Mouse (Mus musculus): ENCODE measurements at regions not wholly inside any gene's neighbourhood (a gene's known extent, or its start where the extent isn't known, plus 50 kb on each side); places are given as distances from the start of the nearest gene placed in this dataset.
"Not testable (repeated sequence)": the region's sequence is repeated elsewhere in the genome, so short reads cannot be mapped to it uniquely, and the experiment has no call there.

DNA sequence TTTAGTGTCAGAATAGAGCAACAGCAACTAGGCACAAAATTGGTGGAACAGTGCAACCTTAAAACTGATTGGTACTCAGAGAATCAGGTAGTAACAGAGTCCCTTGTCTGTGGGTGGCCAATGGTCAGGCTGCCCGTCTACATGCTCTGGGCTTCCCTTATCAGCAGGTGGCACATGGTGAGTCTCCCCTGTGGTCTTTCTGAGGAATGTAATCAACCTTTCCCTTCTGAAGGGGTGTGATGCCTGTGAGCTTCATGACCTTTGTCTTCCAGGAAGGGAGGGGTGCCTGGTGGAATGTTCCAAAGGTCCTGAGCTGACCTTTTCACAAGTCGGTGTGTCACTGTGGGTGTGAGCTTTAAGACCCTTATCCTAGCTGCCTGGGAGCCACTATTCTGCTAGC, 438.4 kb downstream of the Rfpl4b start:
- no peak for ATAC-seq (ENCODE audit: low FRiP score)
- Histone ChIP-seq H3K27me3 (ENCODE audit: control insufficient read depth, insufficient read depth, low read length) (no peaks in the 10 kb centered on the region), H3K4me2 (no peak overlapping the region), H3K9me3 (ENCODE audit: control insufficient read depth, low read length) (0 out of 2 replicates have a peak, but pooled peaks cover 2% of the 10 kb centered on the region), H3K27ac (ENCODE audit: low read depth, low read length) (no peak overlapping the region), H3K9ac (ENCODE audit: low read length) (no peak overlapping the region), H3K4me3 (ENCODE audit: low read depth, low read length) (no peak overlapping the region), H3K4me1 (ENCODE audit: control insufficient read depth, insufficient read depth, low read length) (no peaks in the 10 kb centered on the region), H3K36me3 (ENCODE audit: control insufficient read depth, insufficient read depth, low read length) (no peaks in the 10 kb centered on the region)
- WGBS, result 56% methylated on average over 2 of the region's 2 CpGs
- DNase-seq (ENCODE audit: low spot score, missing footprints), result no peak

GRCm38 (mm10) chr10:38381873-38382296, 439.7 kb downstream of the Rfpl4b start:
- WGBS, result 94% methylated on average over 7 of the region's 7 CpGs
- no peak for DNase-seq (ENCODE audit: low spot score, missing footprints)

DNA sequence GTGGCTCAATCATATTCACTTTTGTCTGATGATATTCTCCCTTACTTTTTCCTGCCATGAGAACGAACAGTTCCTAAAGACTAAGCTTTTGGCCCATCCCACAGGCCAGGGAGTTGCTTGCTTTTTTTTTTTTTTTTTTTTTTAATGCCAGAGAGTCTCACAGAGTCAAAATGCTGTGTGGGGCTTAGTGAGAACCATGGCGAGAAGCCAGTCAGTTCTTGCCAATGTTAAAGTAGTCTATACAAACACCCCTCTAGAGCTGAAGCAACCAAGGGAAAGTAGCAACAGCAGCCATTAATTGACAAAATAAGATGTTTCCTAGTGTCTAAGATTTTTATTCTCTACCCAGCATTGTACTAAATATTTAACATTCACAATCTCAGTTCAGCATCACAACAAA, 441.2 kb downstream of the Rfpl4b start:
- no peak overlapping the region for H3K4me3 ChIP-seq (ENCODE audit: low read depth, low read length)
- no peaks in the 10 kb centered on the region for H3K4me1 ChIP-seq (ENCODE audit: control insufficient read depth, insufficient read depth, low read length)
- no peak overlapping the region for H3K9ac ChIP-seq (ENCODE audit: low read length)
- DNase-seq (ENCODE audit: low spot score, missing footprints) (no peak), ATAC-seq (ENCODE audit: low FRiP score) (no peak)
- no peaks in the 10 kb centered on the region for H3K36me3 ChIP-seq (ENCODE audit: control insufficient read depth, insufficient read depth, low read length)
- H3K4me2 ChIP-seq, result no peak overlapping the region
- H3K27me3 ChIP-seq (ENCODE audit: control insufficient read depth, insufficient read depth, low read length), result no peaks in the 10 kb centered on the region
- no peaks in the 10 kb centered on the region for H3K9me3 ChIP-seq (ENCODE audit: control insufficient read depth, low read length)
- WGBS, result 74% methylated on average over 2 of the region's 2 CpGs
- no peak overlapping the region for H3K27ac ChIP-seq (ENCODE audit: low read depth, low read length)

More at GRCm38 (mm10) chr10:38381873-38382296, 439.7 kb downstream of the Rfpl4b start:
- no peak overlapping the region for H3K4me3 ChIP-seq (ENCODE audit: low read depth, low read length)
- no peaks in the 10 kb centered on the region for H3K9me3 ChIP-seq (ENCODE audit: control insufficient read depth, low read length)
- H3K27ac ChIP-seq (ENCODE audit: low read depth, low read length), result no peak overlapping the region
- no peak overlapping the region for H3K9ac ChIP-seq (ENCODE audit: low read length)
- no peaks in the 10 kb centered on the region for H3K4me1 ChIP-seq (ENCODE audit: control insufficient read depth, insufficient read depth, low read length)
- no peak for ATAC-seq (ENCODE audit: low FRiP score)
- no peaks in the 10 kb centered on the region for H3K36me3 ChIP-seq (ENCODE audit: control insufficient read depth, insufficient read depth, low read length)
- H3K4me2 ChIP-seq, result no peak overlapping the region
- H3K27me3 ChIP-seq (ENCODE audit: control insufficient read depth, insufficient read depth, low read length), result no peaks in the 10 kb centered on the region

DNA sequence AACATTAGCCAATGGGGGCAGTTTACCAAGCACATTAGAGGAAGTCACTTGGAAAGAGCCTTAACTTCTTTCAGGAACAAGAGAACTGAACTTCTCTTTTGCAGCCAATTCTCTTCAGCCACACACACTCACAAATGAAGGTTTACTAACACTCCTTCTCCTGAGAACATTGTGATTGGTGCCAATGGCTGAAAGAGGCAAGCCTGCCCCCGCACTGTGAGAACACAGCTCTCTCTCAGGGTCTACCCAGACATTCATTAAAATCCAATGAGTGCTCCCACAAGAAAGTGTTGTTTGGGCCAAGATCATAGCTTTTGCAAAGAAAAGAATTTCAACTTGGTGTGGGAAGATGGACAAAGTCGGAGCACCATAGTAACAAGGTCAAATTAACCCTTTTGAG, 454.8 kb downstream of the Rfpl4b start:
- Histone ChIP-seq H3K27me3 (ENCODE audit: control insufficient read depth, insufficient read depth, low read length) (no peaks in the 10 kb centered on the region), H3K36me3 (ENCODE audit: control insufficient read depth, insufficient read depth, low read length) (no peaks in the 10 kb centered on the region), H3K27ac (ENCODE audit: low read depth, low read length) (no peak overlapping the region), H3K9ac (ENCODE audit: low read length) (no peak overlapping the region), H3K4me2 (no peak overlapping the region), H3K9me3 (ENCODE audit: control insufficient read depth, low read length) (no peaks in the 10 kb centered on the region), H3K4me3 (ENCODE audit: low read depth, low read length) (no peak overlapping the region), H3K4me1 (ENCODE audit: control insufficient read depth, insufficient read depth, low read length) (no peaks in the 10 kb centered on the region)
- DNase-seq (ENCODE audit: low spot score, missing footprints) (no peak), ATAC-seq (ENCODE audit: low FRiP score) (no peak)
- 84% methylated on average over 2 of the region's 2 CpGs for WGBS

- no peak for DNase-seq (ENCODE audit: low spot score, missing footprints)
- H3K27ac ChIP-seq (ENCODE audit: low read depth, low read length), result no peak overlapping the region
- no peak overlapping the region for H3K4me3 ChIP-seq (ENCODE audit: low read depth, low read length)
- H3K9me3 ChIP-seq (ENCODE audit: control insufficient read depth, low read length), result no peaks in the 10 kb centered on the region
- no peak for ATAC-seq (ENCODE audit: low FRiP score)
- H3K27me3 ChIP-seq (ENCODE audit: control insufficient read depth, insufficient read depth, low read length), result no peaks in the 10 kb centered on the region
- H3K4me1 ChIP-seq (ENCODE audit: control insufficient read depth, insufficient read depth, low read length), result no peaks in the 10 kb centered on the region
- no peak overlapping the region for H3K9ac ChIP-seq (ENCODE audit: low read length)
- H3K4me2 ChIP-seq, result no peak overlapping the region
- 92% methylated on average over 4 of the region's 4 CpGs for WGBS
- no peaks in the 10 kb centered on the region for H3K36me3 ChIP-seq (ENCODE audit: control insufficient read depth, insufficient read depth, low read length)
These were observed 456.7 kb downstream of the Rfpl4b start for GRCm38 (mm10) chr10:38364876-38365275.

- Histone ChIP-seq H3K36me3 (ENCODE audit: control insufficient read depth, insufficient read depth, low read length) (no peaks in the 10 kb centered on the region), H3K9ac (ENCODE audit: low read length) (no peak overlapping the region), H3K4me3 (ENCODE audit: low read depth, low read length) (no peak overlapping the region), H3K27me3 (ENCODE audit: control insufficient read depth, insufficient read depth, low read length) (no peaks in the 10 kb centered on the region), H3K9me3 (ENCODE audit: control insufficient read depth, low read length) (no peaks in the 10 kb centered on the region), H3K27ac (ENCODE audit: low read depth, low read length) (no peak overlapping the region), H3K4me2 (no peak overlapping the region), H3K4me1 (ENCODE audit: control insufficient read depth, insufficient read depth, low read length) (no peaks in the 10 kb centered on the region)
- DNase-seq (ENCODE audit: low spot score, missing footprints) (no peak), ATAC-seq (ENCODE audit: low FRiP score) (no peak)
- WGBS, result 74% methylated on average over 1 of the region's 1 CpGs
These were observed 463.9 kb downstream of the Rfpl4b start for GRCm38 (mm10) chr10:38357539-38358232.

DNA sequence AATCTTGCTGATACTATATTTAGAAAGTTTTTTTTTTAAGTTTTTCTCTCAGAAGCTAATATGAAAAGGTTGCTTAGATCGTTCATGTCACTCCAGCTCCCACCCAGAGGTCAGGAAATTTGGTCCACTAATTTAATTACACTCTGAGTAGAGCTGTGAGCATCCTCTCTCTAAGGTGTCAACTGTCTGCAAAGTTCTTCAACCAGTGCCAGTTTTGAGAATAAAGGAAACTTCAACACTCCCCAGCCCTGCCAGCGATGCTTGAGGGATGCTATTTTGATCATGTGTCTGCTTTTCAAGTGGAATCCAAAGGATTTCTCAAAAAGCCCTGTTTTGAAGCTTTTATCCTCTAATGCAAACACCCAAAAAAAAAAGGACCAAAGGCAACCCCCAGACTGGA, 467.6 kb downstream of the Rfpl4b start:
- DNase-seq (ENCODE audit: low spot score, missing footprints) (no peak), ATAC-seq (ENCODE audit: low FRiP score) (no peak)
- Histone ChIP-seq H3K9me3 (ENCODE audit: control insufficient read depth, low read length) (no peaks in the 10 kb centered on the region), H3K4me1 (ENCODE audit: control insufficient read depth, insufficient read depth, low read length) (no peaks in the 10 kb centered on the region), H3K27ac (ENCODE audit: low read depth, low read length) (no peak overlapping the region), H3K36me3 (ENCODE audit: control insufficient read depth, insufficient read depth, low read length) (no peaks in the 10 kb centered on the region), H3K9ac (ENCODE audit: low read length) (no peak overlapping the region), H3K4me3 (ENCODE audit: low read depth, low read length) (no peak overlapping the region), H3K27me3 (ENCODE audit: control insufficient read depth, insufficient read depth, low read length) (no peaks in the 10 kb centered on the region), H3K4me2 (no peak overlapping the region)
- 64% methylated on average over 2 of the region's 2 CpGs for WGBS

- H3K36me3 ChIP-seq (ENCODE audit: control insufficient read depth, insufficient read depth, low read length), result no peaks in the 10 kb centered on the region
- H3K4me3 ChIP-seq (ENCODE audit: low read depth, low read length), result no peak overlapping the region
- H3K27ac ChIP-seq (ENCODE audit: low read depth, low read length), result no peak overlapping the region
- 79% methylated on average over 5 of the region's 5 CpGs for WGBS
- ATAC-seq (ENCODE audit: low FRiP score) (no peak), DNase-seq (ENCODE audit: low spot score, missing footprints) (no peak)
- no peak overlapping the region for H3K4me2 ChIP-seq
- no peaks in the 10 kb centered on the region for H3K9me3 ChIP-seq (ENCODE audit: control insufficient read depth, low read length)
- H3K27me3 ChIP-seq (ENCODE audit: control insufficient read depth, insufficient read depth, low read length), result no peaks in the 10 kb centered on the region
- no peaks in the 10 kb centered on the region for H3K4me1 ChIP-seq (ENCODE audit: control insufficient read depth, insufficient read depth, low read length)
- H3K9ac ChIP-seq (ENCODE audit: low read length), result no peak overlapping the region
These were observed 468.1 kb downstream of the Rfpl4b start for GRCm38 (mm10) chr10:38353526-38353925.

- ATAC-seq (ENCODE audit: low FRiP score); H3K9ac ChIP-seq (ENCODE audit: low read length); H3K4me3 ChIP-seq (ENCODE audit: low read depth, low read length); H3K36me3 ChIP-seq (ENCODE audit: control insufficient read depth, insufficient read depth, low read length); H3K27ac ChIP-seq (ENCODE audit: low read depth, low read length); H3K27me3 ChIP-seq (ENCODE audit: control insufficient read depth, insufficient read depth, low read length); H3K4me2 ChIP-seq; DNase-seq (ENCODE audit: low spot score, missing footprints); H3K9me3 ChIP-seq (ENCODE audit: control insufficient read depth, low read length); H3K4me1 ChIP-seq (ENCODE audit: control insufficient read depth, insufficient read depth, low read length): not testable (repeated sequence)
- WGBS, result 76% methylated on average over 8 of the region's 8 CpGs
These were observed 474.6 kb downstream of the Rfpl4b start for GRCm38 (mm10) chr10:38347029-38347428.

All from midbrain, embryonic 11.5 days (tissue).